Mouse (Mus musculus) hindbrain, embryonic 11.5 days (tissue): Measurements from ENCODE around the gene Styxl1. TPM values are rescaled to one million over a fixed set of nuclear protein-coding genes. Genes with fewer than 3 reads are reported as not detected.

Experiments used
- ATAC-seq: fragments of 200-750 bp; cut with Nextera tagmentation; 2 replicates; pipeline ENCODE4 v1.8.0; 2017; ENCODE audit warnings: mild to moderate bottlenecking, moderate TSS enrichment, moderate library complexity; ENCODE audit not compliant: low FRiP score
- DNase-seq: peaks from one replicate; pipeline ENCODE4 v3.0.0-alpha.2; 2015; ENCODE audit warnings: low spot score
- H3K27ac ChIP-seq: fragments of 300-500 bp; sonication (generic); 2 replicates; pipeline ENCODE4 v1.5.1; 2014; ENCODE audit warnings: mild to moderate bottlenecking, low read depth, low read length
- H3K27me3 ChIP-seq: fragments of 300-500 bp; sonication (generic); 2 replicates; pipeline ENCODE4 v1.6.1; 2014; ENCODE audit warnings: mild to moderate bottlenecking, low read length, moderate library complexity, mixed read lengths; ENCODE audit not compliant: control insufficient read depth, insufficient read depth
- H3K36me3 ChIP-seq: fragments of 300-500 bp; sonication (generic); 2 replicates; pipeline ENCODE4 v1.6.1; 2014; ENCODE audit warnings: mild to moderate bottlenecking, low read length, moderate library complexity, mixed read lengths; ENCODE audit not compliant: control insufficient read depth, insufficient read depth
- H3K4me1 ChIP-seq: fragments of 300-500 bp; sonication (generic); replicated peaks from 2 replicates; pipeline ENCODE4 v1.6.1; 2014; ENCODE audit warnings: low read length, mixed read lengths; ENCODE audit not compliant: control insufficient read depth, insufficient read depth
- H3K4me2 ChIP-seq: fragments of 300-500 bp; sonication (generic); replicated peaks from 2 replicates; pipeline ENCODE4 v1.6.1; 2014; ENCODE audit warnings: mild to moderate bottlenecking, low read depth, low read length
- H3K4me3 ChIP-seq: fragments of 300-500 bp; sonication (generic); 2 replicates; pipeline ENCODE4 v1.5.1; 2014; ENCODE audit warnings: low read depth, low read length
- H3K9ac ChIP-seq: fragments of 300-500 bp; sonication (generic); 2 replicates; pipeline ENCODE4 v1.6.1; 2014; ENCODE audit warnings: low read depth, low read length
- H3K9me3 ChIP-seq: fragments of 300-500 bp; sonication (generic); 2 replicates; pipeline ENCODE4 v1.6.1; 2016; ENCODE audit warnings: low read length; ENCODE audit not compliant: control insufficient read depth
- WGBS: fragments of 180-500 bp; shearing (Covaris S2); extraction: QIAGEN DNeasy Blood & Tissue Kit; methylation state at CpG from one replicate; pipeline ENCODE4 v1.1.7; 2014; 5-methylcytosine and 5-hydroxymethylcytosine counted together
- polyA plus RNA-seq: library from polyadenylated mRNA; unstranded; fragments of >200 nt; fragmentation: Nextera tagmentation; extraction: Ambion mirVana; gene quantifications from 2 replicates; pipeline ENCODE4 v1.2.1, GENCODE M21; 2014

Styxl1 gene
- polyA plus RNA-seq, 1 experiment from 2014 or later = 0.36 TPM

- Histone ChIP-seq H3K4me3 (no peak overlapping the region), H3K9ac (no peak overlapping the region), H3K27me3 (no peaks in the 10 kb centered on the region), H3K27ac (no peak overlapping the region), H3K9me3 (no peaks in the 10 kb centered on the region), H3K4me1 (peaks cover 12% of the 10 kb centered on the region), H3K36me3 (no peaks in the 10 kb centered on the region), H3K4me2 (no peak overlapping the region)
- no peak for DNase-seq
- 93% methylated on average over 3 of the region's 3 CpGs for WGBS
- no peak for ATAC-seq
Measured at GRCm38 (mm10) chr5:135720121-135720520, 58.1 kb downstream of the Styxl1 start.

DNA sequence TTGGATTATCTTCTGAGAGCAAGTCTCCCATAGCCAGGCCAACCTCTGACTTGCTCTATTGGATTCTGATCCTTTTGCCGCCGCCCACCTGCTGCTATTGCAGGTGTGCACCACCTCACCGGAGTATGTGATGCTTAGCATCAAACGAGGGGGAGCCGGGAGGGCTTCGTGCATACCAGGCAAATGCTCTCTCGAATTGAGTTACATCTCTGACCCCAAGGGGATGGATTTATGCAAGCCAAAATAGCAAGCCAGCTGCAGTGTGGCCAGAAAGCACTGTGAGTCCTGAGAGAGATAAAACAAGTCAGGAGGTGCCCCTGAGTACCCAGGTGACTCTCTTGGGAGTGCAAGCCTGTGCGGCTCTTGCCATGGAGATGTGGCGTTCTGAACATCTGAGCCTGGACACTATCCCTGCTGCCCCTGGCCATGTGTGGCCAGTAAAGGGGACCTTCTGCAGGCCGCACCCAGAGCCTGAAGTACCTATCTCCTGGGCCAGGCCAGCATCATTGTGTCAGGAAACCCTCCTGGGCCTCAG lies 58.5 kb downstream of the Styxl1 start:
- Histone ChIP-seq H3K27ac (no peak overlapping the region), H3K4me3 (no peak overlapping the region), H3K9ac (no peak overlapping the region), H3K4me2 (no peak overlapping the region), H3K27me3 (no peaks in the 10 kb centered on the region), H3K4me1 (peaks cover 8% of the 10 kb centered on the region), H3K9me3 (no peaks in the 10 kb centered on the region), H3K36me3 (no peaks in the 10 kb centered on the region)
- no peak for DNase-seq
- 91% methylated on average over 10 of the region's 10 CpGs for WGBS
- no peak for ATAC-seq

GRCm38 (mm10) chr5:135715624-135716023 lies 62.6 kb downstream of the Styxl1 start:
- WGBS = 65% methylated on average over 10 of the region's 10 CpGs

DNA sequence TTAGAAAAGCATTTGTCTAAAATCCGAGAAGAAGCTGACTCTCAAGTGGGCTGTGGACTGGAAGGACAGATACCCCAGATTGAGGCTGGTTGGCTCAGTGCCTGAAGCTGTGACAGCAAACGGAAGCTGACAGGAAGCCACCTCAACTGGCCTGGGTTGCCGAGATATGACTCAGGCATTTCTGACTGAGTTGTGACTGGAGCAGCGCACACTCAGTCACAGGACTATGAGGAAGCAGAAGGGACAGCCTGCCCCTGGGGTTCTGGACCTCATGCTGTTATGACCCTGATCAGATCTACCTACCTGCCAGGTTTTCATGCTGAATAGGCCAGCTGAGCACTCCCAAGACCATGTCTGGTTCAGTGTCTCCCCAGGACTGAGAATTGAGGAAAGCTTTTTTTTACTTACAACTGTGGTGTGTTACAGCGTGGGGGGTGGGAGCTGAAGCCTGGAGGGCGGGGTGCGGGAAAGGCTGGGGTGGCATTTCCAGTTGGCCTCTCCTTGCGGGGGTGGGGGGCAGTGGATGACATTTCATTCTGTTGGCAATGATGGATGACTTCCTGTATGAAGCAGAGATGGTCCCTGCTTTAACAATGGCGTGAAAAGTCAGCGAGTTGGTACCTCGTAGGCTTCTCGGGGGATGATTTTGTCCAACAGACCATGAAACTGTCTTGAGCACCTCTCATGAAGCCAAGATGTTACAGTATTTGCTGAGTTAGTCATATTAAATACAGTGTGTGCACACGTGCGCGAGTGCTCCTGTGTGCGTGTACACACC lies 64.6 kb downstream of the Styxl1 start:
- WGBS = 63% methylated on average over 16 of the region's 16 CpGs
- H3K27ac ChIP-seq = peak overlapping the region; percentile 24; the same call in 1 of the 2 replicates
- H3K9ac ChIP-seq = no peak overlapping the region
- no peaks in the 10 kb centered on the region for H3K36me3 ChIP-seq
- no peak for ATAC-seq
- H3K4me3 ChIP-seq = no peak overlapping the region
- H3K27me3 ChIP-seq = no peaks in the 10 kb centered on the region
- 0 out of 2 replicates have a peak, but pooled peaks cover 4% of the 10 kb centered on the region for H3K4me1 ChIP-seq
- no peak overlapping the region for H3K4me2 ChIP-seq
- peak; percentile 25 for DNase-seq
- no peaks in the 10 kb centered on the region for H3K9me3 ChIP-seq

More at GRCm38 (mm10) chr5:135715624-135716023, 62.6 kb downstream of the Styxl1 start:
- Histone ChIP-seq H3K4me1 (0 out of 2 replicates have a peak, but pooled peaks cover 4% of the 10 kb centered on the region), H3K4me2 (no peak overlapping the region), H3K4me3 (no peak overlapping the region), H3K9me3 (no peaks in the 10 kb centered on the region), H3K9ac (no peak overlapping the region), H3K27ac (no peak overlapping the region), H3K27me3 (no peaks in the 10 kb centered on the region), H3K36me3 (no peaks in the 10 kb centered on the region)
- no peak for DNase-seq
- no peak for ATAC-seq

- WGBS = 69% methylated on average over 4 of the region's 4 CpGs
Measured at GRCm38 (mm10) chr5:135712803-135713202, 65.4 kb downstream of the Styxl1 start.

GRCm38 (mm10) chr5:135711582-135712355 lies 66.4 kb downstream of the Styxl1 start:
- 96% methylated on average over 13 of the region's 13 CpGs for WGBS
- ATAC-seq = no peak
- Histone ChIP-seq H3K4me3 (no peak overlapping the region), H3K36me3 (no peaks in the 10 kb centered on the region), H3K27me3 (no peaks in the 10 kb centered on the region), H3K9me3 (no peaks in the 10 kb centered on the region), H3K9ac (no peak overlapping the region), H3K27ac (no peak overlapping the region), H3K4me1 (0 out of 2 replicates have a peak, but pooled peaks cover 4% of the 10 kb centered on the region), H3K4me2 (no peak overlapping the region)
- DNase-seq = no peak

More at GRCm38 (mm10) chr5:135712803-135713202, 65.4 kb downstream of the Styxl1 start:
- Histone ChIP-seq H3K4me1 (0 out of 2 replicates have a peak, but pooled peaks cover 4% of the 10 kb centered on the region), H3K9ac (no peak overlapping the region), H3K27me3 (no peaks in the 10 kb centered on the region), H3K4me2 (no peak overlapping the region), H3K9me3 (no peaks in the 10 kb centered on the region), H3K27ac (no peak overlapping the region), H3K4me3 (no peak overlapping the region), H3K36me3 (no peaks in the 10 kb centered on the region)
- DNase-seq (no peak), ATAC-seq (no peak)

DNA sequence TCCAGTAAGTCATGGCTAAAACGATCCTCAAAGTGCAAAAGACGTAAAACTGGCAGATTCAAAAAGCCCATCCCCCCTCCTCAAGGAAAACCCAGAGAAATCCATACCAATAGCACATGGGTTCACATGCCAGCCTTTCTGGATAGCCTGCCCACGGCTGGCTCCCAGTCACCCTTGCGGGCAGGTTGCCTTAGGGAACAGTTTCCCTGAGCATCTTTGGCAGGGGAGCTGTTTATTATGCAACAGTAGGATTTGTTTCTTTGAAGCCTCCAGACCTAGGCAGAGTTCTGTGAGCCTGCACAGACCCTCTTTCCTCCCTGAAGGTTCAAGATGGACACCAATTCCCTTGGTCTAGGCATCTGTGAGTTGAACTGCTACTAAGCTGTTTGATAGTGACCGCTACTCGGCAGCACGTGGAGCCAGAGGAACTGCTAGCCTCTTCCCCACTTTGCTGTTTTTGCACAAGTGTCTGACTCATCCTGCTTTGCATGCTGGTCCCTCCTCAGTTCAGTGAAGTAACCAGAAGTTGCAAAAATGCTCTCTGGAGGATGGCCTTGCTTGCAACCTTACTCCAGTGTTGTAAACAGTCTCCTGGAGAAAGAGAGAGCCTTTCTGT lies 67.5 kb downstream of the Styxl1 start:
- H3K36me3 ChIP-seq = no peaks in the 10 kb centered on the region

GRCm38 (mm10) chr5:135709716-135710115 lies 68.5 kb downstream of the Styxl1 start:
- DNase-seq = no peak
- H3K27ac ChIP-seq = no peak overlapping the region
- no peak for ATAC-seq
- 0 out of 2 replicates have a peak, but pooled peaks cover 4% of the 10 kb centered on the region for H3K4me1 ChIP-seq
- H3K9me3 ChIP-seq = no peaks in the 10 kb centered on the region
- H3K9ac ChIP-seq = no peak overlapping the region
- H3K4me2 ChIP-seq = no peak overlapping the region
- H3K27me3 ChIP-seq = no peaks in the 10 kb centered on the region
- WGBS = 99% methylated on average over 5 of the region's 5 CpGs
- H3K4me3 ChIP-seq = no peak overlapping the region
- no peaks in the 10 kb centered on the region for H3K36me3 ChIP-seq

More for the DNA sequence above, 67.5 kb downstream of the Styxl1 start:
- H3K27me3 ChIP-seq = no peaks in the 10 kb centered on the region
- H3K9ac ChIP-seq = no peak overlapping the region
- DNase-seq (no peak), ATAC-seq (no peak)
- H3K9me3 ChIP-seq = no peaks in the 10 kb centered on the region
- WGBS = 92% methylated on average over 7 of the region's 7 CpGs
- H3K27ac ChIP-seq = no peak overlapping the region
- H3K4me3 ChIP-seq = no peak overlapping the region
- H3K4me1 ChIP-seq = 0 out of 2 replicates have a peak, but pooled peaks cover 4% of the 10 kb centered on the region
- H3K4me2 ChIP-seq = no peak overlapping the region
